Mouse (Mus musculus): ENCODE measurements at regions not wholly inside any gene's neighbourhood (a gene's known extent, or its start where the extent isn't known, plus 50 kb on each side); places are given as distances from the start of the nearest gene placed in this dataset.

DNA sequence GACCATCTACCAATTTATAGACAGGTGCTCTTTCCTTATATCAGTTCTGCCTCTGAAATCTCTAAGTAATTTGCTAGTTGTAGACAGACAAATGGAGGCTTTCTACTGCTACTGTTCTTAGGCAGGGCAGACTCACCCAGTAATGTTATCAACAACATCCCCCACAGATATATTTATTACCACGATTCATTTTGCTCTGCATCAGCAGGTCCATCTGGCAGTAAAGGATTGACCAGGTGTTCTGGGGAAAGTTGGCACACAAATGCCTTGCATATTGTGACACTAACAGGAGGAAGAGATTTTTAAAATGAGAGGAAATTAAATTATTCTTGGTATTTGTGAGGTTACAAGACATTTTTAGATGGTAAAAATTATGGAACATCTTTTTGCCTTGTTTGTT, 627.3 kb upstream of the Tmprss15 start:
- DNase-seq (ENCODE audit: low spot score in 2 of 2), result peak in 1 of 2 experiments; percentile 24

DNA sequence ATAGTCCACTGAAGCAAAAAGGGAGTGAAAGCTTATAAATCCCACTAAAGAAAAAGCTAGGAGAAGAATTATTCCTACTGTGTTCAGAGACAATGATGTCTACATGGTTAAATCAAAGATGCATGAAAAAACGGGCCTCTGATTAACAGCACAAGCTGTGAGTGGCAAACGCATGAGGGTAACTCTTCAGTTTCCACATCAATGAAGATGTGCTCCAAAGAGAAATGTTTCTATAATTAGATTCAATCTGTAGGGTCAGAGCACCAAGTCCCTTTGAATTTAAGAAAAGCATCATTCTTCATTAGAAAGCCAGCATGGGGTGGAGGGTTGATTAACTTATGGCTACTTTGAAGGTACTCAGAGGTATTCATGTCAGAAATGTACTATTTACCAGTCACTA, 601.5 kb upstream of the Tmprss15 start:
- DNase-seq (ENCODE audit: low spot score in 2 of 2), result no peak

DNA sequence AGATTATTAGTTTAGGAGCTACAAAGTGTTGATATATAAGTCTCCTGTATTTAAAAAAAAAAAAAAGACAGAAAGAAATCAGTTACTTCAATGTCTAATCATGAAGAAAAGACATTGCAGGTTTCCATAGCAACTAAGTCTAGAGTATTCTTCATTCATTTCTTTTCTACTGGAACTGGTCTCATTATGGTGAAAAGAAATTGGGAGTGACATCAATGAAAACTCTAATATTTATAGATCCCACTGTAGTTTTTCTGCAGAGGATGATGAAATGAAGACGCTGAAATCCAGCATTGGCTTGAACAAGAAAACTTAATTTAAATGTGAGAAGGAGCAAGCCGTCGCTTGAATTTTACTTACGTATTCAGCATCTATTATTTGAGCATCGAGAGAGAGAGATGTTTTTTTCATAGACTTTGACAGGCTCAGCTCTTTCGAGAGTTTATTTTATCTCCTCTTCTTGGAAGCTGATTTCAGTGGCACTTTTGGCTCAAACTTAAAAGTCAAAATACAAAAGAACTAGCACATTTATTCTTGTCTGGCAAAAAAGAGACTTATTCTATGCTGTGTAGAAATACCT, 560.4 kb upstream of the Tmprss15 start:
- peak in 1 of 2 experiments; percentile 3 for DNase-seq (ENCODE audit: low spot score in 2 of 2)

DNA sequence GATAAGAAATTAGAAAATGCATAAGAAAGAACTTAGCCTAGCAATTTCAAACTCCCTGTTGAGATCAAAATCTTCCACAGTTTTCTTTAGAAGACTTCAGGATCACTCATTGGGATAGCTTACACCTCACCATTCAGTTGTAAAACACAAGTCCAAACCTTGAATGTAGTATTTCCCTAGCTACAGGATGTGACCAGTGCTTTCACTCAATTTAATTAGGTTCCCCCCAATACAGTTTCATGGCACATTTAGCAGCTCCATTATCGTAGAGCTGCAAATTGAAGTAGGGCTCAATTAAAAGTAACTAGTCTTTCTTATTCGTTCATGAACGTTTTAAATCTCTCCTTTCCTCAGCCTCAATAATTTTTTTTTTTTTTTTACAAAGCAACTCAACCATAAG, 550.0 kb upstream of the Tmprss15 start:
- DNase-seq (ENCODE audit: low spot score in 2 of 2), result no peak

DNA sequence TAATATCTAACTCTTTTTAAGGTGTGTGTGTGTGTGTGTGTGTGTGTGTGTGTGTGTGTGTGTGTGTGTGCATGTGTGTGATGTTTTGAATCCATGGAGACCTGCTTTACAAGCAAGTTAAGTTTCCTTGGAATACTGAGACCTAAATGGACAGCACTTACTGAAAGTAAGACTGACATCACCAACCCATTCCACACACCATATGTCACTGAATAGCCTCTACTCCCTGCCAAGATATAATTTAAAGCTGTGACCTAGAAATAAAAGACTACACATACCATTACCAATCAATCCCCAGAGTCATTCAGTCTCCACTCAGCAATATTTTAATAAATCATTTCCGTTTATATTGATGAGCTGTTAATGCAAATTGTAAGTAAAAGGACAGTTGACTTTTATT, 536.2 kb upstream of the Tmprss15 start:
- no peak for DNase-seq (ENCODE audit: low spot score in 2 of 2)

DNA sequence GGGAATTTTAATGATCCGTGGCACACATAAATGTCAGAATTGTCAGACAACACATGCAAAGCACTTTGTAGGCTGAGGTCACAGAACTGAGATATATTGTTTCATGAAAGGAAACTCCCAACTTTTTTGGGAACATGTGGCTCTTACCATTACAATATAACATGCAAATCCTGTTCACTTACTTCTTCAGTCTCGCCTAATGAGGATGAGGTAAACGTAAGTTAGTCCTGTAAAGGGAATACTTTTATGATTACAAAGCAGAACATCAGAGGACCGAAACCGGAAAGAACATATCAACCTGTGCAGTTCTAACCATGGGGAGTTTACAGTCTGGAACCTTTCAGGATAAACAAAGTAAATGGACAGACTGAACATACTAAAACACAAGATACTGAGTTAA, 520.1 kb upstream of the Tmprss15 start:
- DNase-seq (ENCODE audit: low spot score in 2 of 2), result no peak

DNA sequence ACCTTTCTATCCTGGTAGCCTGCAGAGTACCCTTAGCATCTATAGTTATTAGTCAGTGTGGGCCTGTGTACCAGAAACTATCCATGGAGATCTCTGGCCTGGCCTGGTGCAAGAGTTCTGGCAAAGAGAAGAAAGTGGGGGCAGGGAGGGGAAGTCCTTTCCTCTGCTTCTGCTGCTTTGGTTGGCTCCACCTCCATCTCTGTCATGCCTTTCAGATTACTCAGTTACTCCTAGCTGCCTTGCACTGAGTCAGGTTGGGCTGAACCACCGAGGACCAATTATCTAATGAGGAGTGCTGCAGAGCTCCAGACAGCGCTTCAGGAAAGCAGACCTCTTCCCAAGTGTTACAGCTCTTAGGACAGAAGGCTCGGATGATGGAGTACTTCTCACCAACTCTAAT, 500.0 kb upstream of the Tmprss15 start:
- no peak for DNase-seq (ENCODE audit: low spot score in 2 of 2)

DNA sequence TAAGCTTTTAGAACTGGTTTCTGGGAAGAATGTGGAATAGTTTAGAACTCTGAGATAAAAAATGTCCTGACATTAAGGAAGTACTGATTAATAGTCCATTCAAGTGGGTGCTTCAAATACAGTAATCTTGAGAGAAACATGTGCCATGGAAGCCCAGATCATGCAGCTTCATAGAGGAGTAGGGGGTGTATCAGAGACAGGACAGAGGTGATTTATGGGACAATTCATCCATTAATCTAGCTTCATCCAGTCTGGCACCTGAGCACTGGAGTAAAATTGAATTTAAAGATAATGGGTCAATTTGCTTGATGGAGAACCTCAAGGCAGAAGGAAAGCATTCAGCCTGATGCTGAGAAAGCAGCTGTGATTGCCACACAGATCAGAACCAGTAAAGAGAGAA, 494.8 kb upstream of the Tmprss15 start:
- DNase-seq (ENCODE audit: low spot score in 2 of 2), result no peak

DNA sequence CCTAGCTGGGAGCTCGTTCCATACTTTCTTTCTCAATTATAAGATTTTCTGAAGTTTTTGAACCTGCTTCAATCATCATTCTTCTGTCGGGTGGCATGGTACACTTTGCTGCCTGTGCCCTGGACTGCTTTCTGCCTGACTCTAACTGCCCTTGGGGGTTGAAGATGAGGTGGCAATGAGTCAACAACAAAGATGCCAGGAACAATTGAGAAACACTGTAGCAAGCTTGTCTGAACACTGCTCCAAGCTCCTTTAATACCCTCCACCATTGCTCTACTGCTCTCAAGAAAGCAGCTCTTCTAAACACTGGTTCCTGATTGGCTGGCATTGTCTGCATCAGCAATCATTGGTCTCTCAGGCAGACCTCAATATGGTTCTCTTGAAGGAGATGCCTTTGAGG, 480.0 kb upstream of the Tmprss15 start:
- no peak for DNase-seq (ENCODE audit: low spot score in 2 of 2)

DNA sequence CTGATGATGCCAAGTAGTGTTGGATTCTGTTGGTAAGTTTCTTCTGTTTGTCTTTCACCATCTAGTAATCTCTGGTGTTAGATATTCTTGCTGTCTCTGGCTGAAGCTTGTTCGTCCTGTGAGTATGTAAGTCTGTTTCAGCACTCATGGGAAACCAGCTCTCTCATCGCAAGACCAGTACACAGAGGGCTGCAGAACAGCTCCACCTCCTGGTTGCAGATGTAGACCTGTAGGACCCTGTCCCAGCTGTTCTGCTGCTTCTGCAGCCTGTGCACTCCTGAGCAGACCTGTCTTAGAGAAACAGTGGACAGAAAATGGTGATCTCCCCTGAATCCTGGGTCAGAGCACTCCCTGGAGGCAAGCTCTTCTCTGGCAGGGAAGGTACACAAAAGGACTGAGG, 443.5 kb upstream of the Tmprss15 start:
- no peak for DNase-seq (ENCODE audit: low spot score in 2 of 2)

DNA sequence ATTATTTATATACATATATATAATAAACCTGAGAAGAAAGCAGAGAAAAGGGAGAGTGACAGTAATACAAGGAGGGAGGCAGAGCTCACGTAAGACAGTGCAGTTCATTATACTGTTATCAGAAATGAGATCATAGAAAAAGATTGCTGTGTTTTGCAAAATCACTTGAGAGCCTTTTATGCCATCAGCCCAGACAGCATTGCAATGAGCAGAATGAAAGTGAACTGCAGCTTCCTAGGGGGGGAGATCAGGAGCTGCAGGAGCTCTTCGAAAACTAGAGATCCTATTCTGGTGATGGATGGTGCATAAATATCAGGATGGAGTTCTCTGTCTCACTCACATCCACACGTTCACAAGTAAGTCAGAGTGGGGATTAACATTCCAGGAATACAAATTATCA, 401.6 kb upstream of the Tmprss15 start:
- DNase-seq (ENCODE audit: low spot score in 2 of 2), result peak in 1 of 2 experiments; percentile 3

DNA sequence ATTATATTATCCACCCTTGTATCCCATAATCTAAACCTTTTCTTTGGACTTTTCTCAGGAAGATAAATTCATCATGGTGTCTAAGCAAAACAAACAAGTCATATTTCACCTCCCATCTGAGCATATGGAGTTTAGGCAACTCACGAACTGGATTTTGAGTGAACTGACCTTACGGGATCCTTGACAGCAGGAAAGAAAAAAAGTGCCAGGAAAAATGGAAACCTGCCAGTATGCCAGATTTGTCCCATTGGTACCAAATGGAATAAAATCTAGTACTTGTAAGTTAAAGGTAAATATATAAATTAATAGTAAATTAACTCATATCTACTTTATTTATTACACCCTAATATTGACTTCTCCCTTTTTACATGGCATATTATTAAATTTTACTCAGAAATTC, 360.0 kb upstream of the Tmprss15 start:
- DNase-seq (ENCODE audit: low spot score in 2 of 2), result no peak

DNA sequence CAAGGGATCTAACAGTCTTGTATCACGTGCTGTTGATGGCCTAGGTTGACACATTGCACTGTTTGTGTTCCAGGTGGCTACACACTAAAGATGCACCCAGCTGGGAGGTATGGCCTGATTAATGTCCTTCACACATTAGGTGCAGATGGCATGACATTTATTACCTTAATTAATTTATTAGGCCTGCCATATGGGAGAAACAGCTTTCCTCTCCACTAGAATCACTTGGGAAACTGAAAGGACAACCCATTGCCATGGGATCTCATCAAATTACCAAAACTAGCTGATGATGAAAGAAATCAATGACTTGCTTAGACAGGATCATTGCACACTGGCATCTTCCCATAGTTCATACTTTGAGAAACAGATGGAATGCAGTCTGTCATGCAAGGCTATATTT, 358.8 kb upstream of the Tmprss15 start:
- DNase-seq (ENCODE audit: low spot score in 2 of 2), result no peak

DNA sequence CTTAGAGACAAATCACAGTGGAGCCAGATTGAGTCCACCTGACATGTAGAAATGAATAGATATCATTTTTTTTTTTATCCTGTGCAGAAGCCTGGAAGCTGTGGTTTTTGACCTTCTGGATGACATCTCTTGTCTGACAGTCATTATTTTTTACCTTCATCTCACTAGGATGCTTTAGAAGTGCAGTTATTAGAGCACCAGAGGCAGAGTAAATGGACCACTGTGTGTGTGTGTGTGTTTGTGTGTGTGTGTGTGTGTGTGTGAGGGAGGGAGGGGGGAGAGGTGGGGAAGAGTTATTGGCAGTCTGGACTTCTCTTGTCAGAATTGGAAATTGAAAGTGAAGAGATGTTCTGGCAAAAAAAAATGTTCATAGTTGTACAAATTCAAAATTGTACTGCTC, 316.5 kb upstream of the Tmprss15 start:
- no peak for DNase-seq (ENCODE audit: low spot score in 2 of 2)

DNA sequence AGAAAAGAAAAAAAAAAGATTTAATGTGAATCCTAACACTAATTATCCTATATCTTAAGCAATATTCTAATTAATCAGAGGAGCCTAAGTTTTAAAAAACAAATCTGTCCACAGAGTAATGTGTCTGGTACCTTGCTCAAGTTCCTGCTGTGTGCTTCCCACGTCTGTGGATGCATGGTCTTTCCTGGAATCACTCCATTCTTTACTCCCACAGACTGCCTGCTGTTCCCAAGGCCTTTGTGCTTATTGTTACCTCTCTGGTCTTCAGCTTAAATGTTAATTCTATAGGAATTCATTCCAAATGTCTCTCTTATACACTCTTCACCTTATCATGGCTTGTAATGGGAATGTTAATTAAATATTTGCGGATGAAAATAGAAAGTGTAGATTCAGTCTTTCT, 315.3 kb upstream of the Tmprss15 start:
- peak in 1 of 2 experiments; percentile 35 for DNase-seq (ENCODE audit: low spot score in 2 of 2)

DNA sequence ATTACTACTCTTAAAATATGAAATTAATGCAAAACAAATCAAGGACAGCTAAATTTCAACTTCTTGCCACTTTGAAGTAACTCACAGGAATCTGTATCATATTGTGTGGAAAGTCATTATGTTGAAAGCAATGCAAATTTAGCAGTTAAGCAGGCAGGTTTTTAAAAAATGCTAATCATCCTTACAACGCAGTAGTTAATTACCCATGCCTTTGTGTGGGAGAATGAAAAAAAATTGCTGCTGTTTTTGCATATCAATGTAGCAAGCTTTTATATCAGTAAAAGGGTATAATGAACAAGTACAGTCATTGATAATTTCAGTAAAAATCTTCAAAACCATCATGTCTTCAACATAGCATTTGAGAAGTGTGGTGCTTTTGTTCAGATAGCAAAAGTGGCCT, 313.2 kb upstream of the Tmprss15 start:
- DNase-seq (ENCODE audit: low spot score in 2 of 2), result no peak

DNA sequence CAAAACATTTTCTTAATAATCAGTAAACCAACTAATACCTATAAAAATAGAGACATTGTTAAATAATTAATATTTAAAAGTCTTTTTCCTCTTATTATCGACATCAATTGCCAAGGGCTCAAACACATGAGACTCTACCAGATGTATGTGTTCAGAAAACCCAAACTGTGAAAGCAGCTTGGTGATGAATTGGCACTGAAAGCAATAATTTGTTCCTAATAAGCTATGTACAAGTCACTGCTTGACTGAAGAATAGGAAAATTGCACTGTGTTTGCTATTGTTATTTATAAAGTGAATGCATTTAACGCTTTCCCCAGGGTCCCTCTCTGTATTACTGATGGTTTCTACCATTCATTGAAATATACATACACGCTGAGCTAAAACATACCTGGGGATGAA, 309.2 kb upstream of the Tmprss15 start:
- no peak for DNase-seq (ENCODE audit: low spot score in 2 of 2)

DNA sequence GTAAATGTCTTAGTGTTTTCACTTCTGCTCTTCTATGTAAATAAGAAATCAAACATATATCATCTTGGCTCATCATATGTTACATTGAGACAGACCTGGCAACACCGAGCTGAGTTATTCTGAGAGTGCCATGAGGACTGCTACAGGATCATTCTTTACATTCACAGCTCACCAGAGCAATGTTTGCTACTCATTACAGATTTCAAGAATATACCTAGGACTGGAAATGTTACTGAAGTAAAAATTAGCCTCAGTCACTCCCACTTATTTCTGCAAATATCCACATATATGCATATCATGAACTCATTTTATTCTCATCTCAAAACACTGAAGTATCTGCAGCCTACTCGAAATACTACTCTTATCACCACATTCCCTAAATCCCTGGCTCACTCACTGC, 307.6 kb upstream of the Tmprss15 start:
- DNase-seq (ENCODE audit: low spot score in 2 of 2), result peak in 1 of 2 experiments; percentile 18

DNA sequence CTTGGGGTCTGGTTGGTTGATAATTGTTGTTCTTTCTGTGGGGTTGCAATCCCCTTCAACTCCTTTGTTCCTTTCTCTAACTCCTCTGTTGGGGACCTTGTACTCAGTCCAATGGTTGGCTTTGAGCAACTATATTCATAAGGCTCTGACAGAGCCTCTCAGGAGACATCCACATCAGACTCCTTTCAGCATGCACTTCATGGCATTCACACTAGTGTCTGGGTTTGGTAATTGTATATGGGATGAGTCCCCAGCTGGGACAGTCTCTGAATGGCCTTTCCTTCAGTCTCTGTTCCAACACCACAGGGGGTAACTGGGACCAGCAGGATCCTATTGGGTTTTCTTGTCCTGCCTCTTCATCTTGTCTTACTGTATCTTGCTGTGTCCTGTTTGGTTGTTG, 303.5 kb upstream of the Tmprss15 start:
- no peak for DNase-seq (ENCODE audit: low spot score in 2 of 2)

DNA sequence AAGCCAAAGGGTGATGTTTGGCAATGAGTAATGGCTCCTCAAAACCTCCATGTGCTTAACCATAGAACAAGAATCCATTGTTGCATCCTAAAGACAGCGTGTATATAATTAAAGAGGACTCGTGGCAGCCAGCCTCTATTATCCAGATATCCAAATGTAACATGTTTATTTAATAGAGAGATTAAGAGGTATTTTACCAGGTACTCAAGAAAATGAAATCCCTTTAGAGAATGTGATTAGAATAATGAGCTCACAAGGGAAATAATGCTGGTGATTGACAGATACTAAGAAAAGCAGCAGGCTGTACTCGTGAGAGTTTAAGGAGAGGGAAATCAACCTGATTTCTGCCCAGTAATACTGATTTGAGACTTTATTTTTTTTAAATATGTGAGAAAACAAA, 295.5 kb upstream of the Tmprss15 start:
- DNase-seq (ENCODE audit: low spot score in 2 of 2), result no peak

DNA sequence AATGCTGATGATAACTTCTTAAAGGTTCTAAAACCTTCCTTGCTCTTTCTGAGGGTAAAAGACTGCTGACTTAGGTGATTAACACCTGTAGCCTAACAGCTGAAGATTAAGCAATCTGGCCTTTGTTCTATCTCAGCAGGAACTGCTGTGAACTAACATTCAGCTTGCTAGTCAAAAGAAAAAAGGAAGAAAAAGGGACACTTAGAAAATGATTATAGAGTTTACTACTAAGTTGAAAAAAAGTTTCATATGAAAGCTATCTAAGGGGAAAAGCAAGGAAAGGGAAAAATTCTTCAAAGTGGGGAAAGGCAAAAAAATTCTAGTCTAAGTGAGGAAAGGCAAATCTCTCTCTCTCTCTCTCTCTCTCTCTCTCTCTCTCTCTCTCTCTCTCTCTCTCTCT, 259.2 kb upstream of the Tmprss15 start:
- DNase-seq (ENCODE audit: low spot score in 2 of 2), result no peak

DNA sequence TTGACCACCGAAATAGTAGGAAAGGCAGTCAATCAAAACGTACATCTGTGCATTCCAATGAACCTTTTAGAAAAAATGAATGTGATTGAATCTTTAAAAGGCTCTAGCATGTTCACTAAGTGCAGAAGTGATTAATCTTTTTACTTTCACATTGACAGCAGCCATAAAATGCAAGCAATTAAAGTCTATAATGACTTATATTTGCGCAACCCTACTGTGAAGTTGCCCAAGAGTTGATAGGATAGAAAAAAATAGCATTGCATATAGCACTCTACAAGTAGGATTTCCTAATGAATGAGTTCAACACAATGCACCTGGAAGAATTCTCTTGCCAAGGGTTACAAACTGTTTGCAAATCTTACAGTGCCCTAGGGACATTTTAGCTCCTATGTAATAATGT, 251.6 kb upstream of the Tmprss15 start:
- no peak for DNase-seq (ENCODE audit: low spot score in 2 of 2)

DNA sequence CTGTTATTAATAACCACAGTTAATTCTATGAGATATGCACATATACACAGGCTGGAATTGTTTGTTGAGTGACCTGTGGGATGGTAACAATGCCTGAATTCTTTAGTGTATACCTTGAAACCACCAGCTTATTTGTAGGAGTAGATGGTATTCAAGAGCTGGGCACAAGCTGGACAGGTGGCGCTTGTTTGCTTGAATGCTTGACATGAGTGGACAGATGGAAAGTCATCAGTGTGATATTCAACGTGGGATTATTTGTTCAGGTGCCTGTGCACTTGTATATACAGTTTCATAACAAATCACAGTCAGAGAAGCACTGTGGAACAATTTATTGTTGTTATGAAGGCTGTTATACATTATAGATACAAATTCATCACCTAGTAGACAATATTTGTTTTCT, 245.5 kb upstream of the Tmprss15 start:
- no peak for DNase-seq (ENCODE audit: low spot score in 2 of 2)

DNA sequence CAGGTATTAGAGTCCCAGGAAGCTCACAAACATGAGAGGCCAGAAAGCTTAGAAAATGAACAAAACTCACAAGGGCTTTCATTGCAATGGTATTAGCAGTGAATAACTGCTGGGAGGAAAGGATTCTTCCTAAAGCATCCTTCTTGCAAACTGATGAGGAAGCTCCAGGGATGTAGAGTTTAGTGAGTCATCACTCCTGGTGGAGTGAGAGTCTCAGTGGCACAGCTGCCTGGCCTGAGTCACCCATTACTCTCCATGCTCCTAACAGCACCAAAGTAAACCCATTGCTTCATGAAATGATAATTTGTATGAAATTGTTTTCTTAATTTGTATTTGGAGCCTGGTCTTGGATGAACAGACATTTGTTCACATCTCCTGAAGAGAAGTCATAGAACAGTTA, 245.1 kb upstream of the Tmprss15 start:
- DNase-seq (ENCODE audit: low spot score in 2 of 2), result no peak

DNA sequence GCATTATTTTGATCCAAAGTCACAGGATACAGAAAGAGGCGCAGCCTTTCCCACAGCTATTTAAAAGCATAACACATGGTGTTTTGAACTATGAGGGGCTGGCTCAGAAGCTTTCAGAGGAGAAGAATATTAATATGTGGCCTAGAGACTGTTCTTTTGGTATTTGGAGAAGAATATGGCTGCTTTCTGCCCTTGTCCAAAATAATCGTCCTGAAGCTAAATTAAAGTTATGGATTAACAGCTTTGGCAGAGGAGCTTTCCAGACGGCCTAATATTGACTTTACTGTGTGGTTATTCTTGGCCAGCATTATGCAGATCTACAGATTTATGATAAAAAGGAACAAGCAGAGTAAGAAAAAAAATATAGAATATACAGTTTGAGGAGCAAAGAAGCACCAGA, 222.4 kb upstream of the Tmprss15 start:
- DNase-seq (ENCODE audit: low spot score in 2 of 2), result no peak
